In the genomic region with DNA sequence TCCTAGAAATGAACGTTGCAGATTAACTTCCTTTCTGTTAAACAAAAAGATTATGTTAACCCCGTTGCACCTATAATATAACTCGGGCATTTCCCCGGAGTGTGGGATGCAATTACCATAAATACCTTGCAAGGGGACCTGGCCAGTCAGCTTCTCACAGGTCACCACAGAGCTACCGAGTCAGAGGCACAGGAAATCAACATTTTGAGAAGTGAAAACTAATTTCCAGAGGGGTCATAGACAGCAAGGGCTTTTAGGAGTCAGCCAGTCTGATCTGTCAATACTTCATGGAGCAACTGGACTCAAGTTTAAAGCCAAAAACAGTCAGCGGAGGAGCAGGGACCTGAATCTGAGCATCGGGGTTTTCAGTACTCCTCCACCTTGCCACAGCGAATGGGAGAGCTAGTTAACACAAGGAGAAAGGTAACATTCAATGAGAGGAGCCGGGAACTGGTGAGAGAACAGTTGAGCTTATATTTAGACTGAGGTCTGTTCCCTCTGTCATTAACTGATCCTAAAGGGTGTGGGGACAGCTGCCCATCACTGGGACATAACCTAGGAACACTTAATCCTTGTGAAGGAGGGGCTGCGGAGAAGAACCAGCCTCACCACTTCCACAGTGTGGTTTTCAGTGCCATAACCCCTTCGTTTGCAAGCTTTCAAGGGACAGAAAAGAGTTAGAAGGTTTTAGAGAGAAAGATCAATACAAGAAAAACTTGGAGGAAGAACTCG, we compare ENCODE assay signal across 17 mouse cellular contexts.
DNase-seq lines count a peak whose midpoint lies in the region; ATAC-seq lines count a peak whose summit lies in the region.
"Had no signal": no experiment of that assay in that cellular context is flagged by ENCODE, and none has a peak within 500 bp of the region (broad histone marks: within the 10 kb centered on the region; RNA-seq: fewer than 3 reads in every experiment).

No protein-coding gene starts in this region.

- H3K27me3 ChIP-seq in intestine, embryonic 16.5 days (replicated peaks; ENCODE audit: control insufficient read depth, insufficient read depth, low read length): no peaks in the 10 kb centered on the region
- H3K27me3 ChIP-seq: embryonic facial prominence, embryonic 12.5 days; limb, embryonic 15.5 days had no signal

- DNase-seq in gastrocnemius, postnatal 25 days: peak; percentile 22
- DNase-seq in gastrocnemius, postnatal 36 days: no peak
- no peak for DNase-seq in lung, postnatal 25 days (ENCODE audit: low spot score)
- no peak for DNase-seq in lung, adult 18-20 months
- no peak for DNase-seq in ovary, postnatal 10 days (ENCODE audit: low spot score)
- DNase-seq: adrenal gland, postnatal 25 days; cerebellum, postnatal 10 days; gastrocnemius, postnatal 14 days; kidney, adult 8-10 months had no signal

- no peak overlapping the region for H3K4me2 ChIP-seq in intestine, embryonic 16.5 days (ENCODE audit: low read depth, low read length)
- H3K4me2 ChIP-seq: embryonic facial prominence, embryonic 12.5 days; heart, embryonic 13.5 days; limb, embryonic 15.5 days had no signal

- WGBS in intestine, embryonic 16.5 days: 62% methylated on average over 12 of the region's 12 CpGs

- no peaks in the 10 kb centered on the region for H3K9me3 ChIP-seq in intestine, embryonic 16.5 days (ENCODE audit: control insufficient read depth, low read length)
- H3K9me3 ChIP-seq: limb, embryonic 15.5 days had no signal

- 0 out of 2 replicates have a peak, but pooled peaks cover 8% of the 10 kb centered on the region for H3K4me1 ChIP-seq in intestine, embryonic 16.5 days (ENCODE audit: control insufficient read depth, insufficient read depth, low read length)
- H3K4me1 ChIP-seq: heart, embryonic 13.5 days; limb, embryonic 15.5 days had no signal

- H3K4me3 ChIP-seq in intestine, embryonic 16.5 days (ENCODE audit: low read length): no peak overlapping the region
- H3K4me3 ChIP-seq: embryonic facial prominence, embryonic 12.5 days; heart, embryonic 13.5 days; hindbrain, embryonic 10.5 days; limb, embryonic 15.5 days had no signal

- no peaks in the 10 kb centered on the region for H3K36me3 ChIP-seq in intestine, embryonic 16.5 days (ENCODE audit: control insufficient read depth, insufficient read depth, low read length)
- H3K36me3 ChIP-seq: embryonic facial prominence, embryonic 12.5 days; G1E; heart, embryonic 13.5 days; hindbrain, embryonic 10.5 days; limb, embryonic 15.5 days had no signal

- H3K27ac ChIP-seq in intestine, embryonic 16.5 days (ENCODE audit: low read length): peak overlapping the region; percentile 55; the same call in 1 of the 2 replicates
- H3K27ac ChIP-seq: embryonic facial prominence, embryonic 12.5 days; heart, embryonic 13.5 days; hindbrain, embryonic 10.5 days; limb, embryonic 15.5 days had no signal

- ATAC-seq in CD4-positive, CD25-positive, alpha-beta regulatory T cell, adult 4 months: peak; percentile 62
- ATAC-seq in intestine, embryonic 16.5 days: no peak
- 0 out of 2 replicates have a peak, but pooled peaks have one; percentile 14 for ATAC-seq in megakaryocyte-erythroid progenitor cell, adult 5-6 weeks (replicated peaks; ENCODE audit: low FRiP score, low TSS enrichment, poor library complexity, severe bottlenecking)

- H3K9ac ChIP-seq in intestine, embryonic 16.5 days (ENCODE audit: low read depth, low read length): no peak overlapping the region
- H3K9ac ChIP-seq: embryonic facial prominence, embryonic 12.5 days; heart, embryonic 13.5 days; limb, embryonic 15.5 days had no signal

- intact Hi-C loops in gastrocnemius, postnatal 36 days (cut with DNase I): no loop called here
